In genomic region chr14:118694321-118694720, GRCm38 (mm10) we compare ENCODE assay signal across 33 mouse cellular contexts. TPM values are rescaled to one million over a fixed set of nuclear protein-coding genes. Genes with fewer than 3 reads are reported as not detected.
A peak's percentile ranks its signal among the peaks of the same experiment; 100 is the strongest.
DNase-seq lines count a peak whose midpoint lies in the region; ATAC-seq and TF ChIP-seq lines count a peak whose summit lies in the region.
"Had no signal": no experiment of that assay in that cellular context is flagged by ENCODE, and none has a peak within 500 bp of the region (broad histone marks: within the 10 kb centered on the region; RNA-seq: fewer than 3 reads in every experiment).

No protein-coding gene starts in this region.

- H3K27me3 ChIP-seq in kidney, embryonic 14.5 days (ENCODE audit: control insufficient read depth, insufficient read depth, low read length): no peaks in the 10 kb centered on the region
- H3K27me3 ChIP-seq in E14TG2a.4 (ENCODE audit: insufficient read depth, low read length): no peaks in the 10 kb centered on the region
- H3K27me3 ChIP-seq in liver, embryonic 16.5 days (ENCODE audit: control insufficient read depth, insufficient read depth, low read depth, low read length): no peaks in the 10 kb centered on the region
- H3K27me3 ChIP-seq: embryonic facial prominence, embryonic 13.5 days; hindbrain, embryonic 15.5 days; lung, embryonic 15.5 days; neural tube, embryonic 12.5 days had no signal

- no peaks in the 10 kb centered on the region for H3K9me3 ChIP-seq in kidney, embryonic 14.5 days (ENCODE audit: control insufficient read depth, low read length)
- H3K9me3 ChIP-seq in E14TG2a.4 (ENCODE audit: low read length) (no peaks in the 10 kb centered on the region), ES-E14 (ENCODE audit: control insufficient read depth, insufficient read depth, low read depth, low read length) (no peaks in the 10 kb centered on the region)
- no peaks in the 10 kb centered on the region for H3K9me3 ChIP-seq in liver, embryonic 16.5 days (replicated peaks; ENCODE audit: control insufficient read depth, low read length)
- H3K9me3 ChIP-seq: embryonic facial prominence, embryonic 13.5 days; G1E; hindbrain, embryonic 10.5 days; hindbrain, embryonic 15.5 days; lung, embryonic 15.5 days; neural tube, embryonic 12.5 days had no signal

- no peak for TF ChIP-seq CTCF in E14TG2a.4 (conservative IDR thresholded peaks at IDR 0.05; ENCODE audit: low read length)

- no peak overlapping the region for H3K4me3 ChIP-seq in kidney, embryonic 14.5 days (ENCODE audit: low read length)
- H3K4me3 ChIP-seq in E14TG2a.4 (replicated peaks; ENCODE audit: low read length) (peak overlapping the region; percentile 27), ES-E14 (ENCODE audit: insufficient read depth in 1 of 2, low read depth in 1 of 2, low read length in 2 of 2, poor library complexity in 1 of 2, severe bottlenecking in 1 of 2) (no peak overlapping the region)
- no peak overlapping the region for H3K4me3 ChIP-seq in liver, embryonic 16.5 days (ENCODE audit: low read depth, low read length)
- H3K4me3 ChIP-seq: embryonic facial prominence, embryonic 13.5 days; erythroblast, embryonic 14.5 days; hindbrain, embryonic 10.5 days; hindbrain, embryonic 15.5 days; lung, embryonic 15.5 days; myocyte; neural tube, embryonic 12.5 days had no signal

- peak; percentile 74 to 86 for DNase-seq in kidney, adult 8-10 months
- no peak for DNase-seq in ES-E14 (ENCODE audit: low read depth, low spot score)
- DNase-seq in adrenal gland, postnatal 4 days (ENCODE audit: low spot score in 2 of 2): no peak
- DNase-seq in adrenal gland, adult 8-10 months: no peak
- DNase-seq: adrenal gland, postnatal 10 days; B cell, adult 2 months; cerebellum, adult 11 months; cerebellum, adult 9-10 months; cerebellum, postnatal 36 days; gastrocnemius, postnatal 10 days; heart, postnatal 14 days; layer of hippocampus, postnatal 36 days; left cerebral cortex, postnatal 4 days; lung, postnatal 36 days; right cerebral cortex, adult 18-20 months; spleen, adult 18-20 months; thymus, postnatal 14 days had no signal

- peaks cover 9% of the 10 kb centered on the region for H3K4me1 ChIP-seq in kidney, embryonic 14.5 days (ENCODE audit: control insufficient read depth, insufficient read depth, low read length)
- peaks cover 95% of the 10 kb centered on the region for H3K4me1 ChIP-seq in E14TG2a.4 (replicated peaks; ENCODE audit: low read depth, low read length)
- H3K4me1 ChIP-seq in ES-E14 (ENCODE audit: control insufficient read depth in 2 of 2, insufficient read depth in 2 of 2, low read length in 2 of 2, poor library complexity in 1 of 2): peaks cover 33 to 53% of the 10 kb centered on the region in 2 experiments
- H3K4me1 ChIP-seq in liver, embryonic 16.5 days (ENCODE audit: control insufficient read depth, low read depth, low read length): peaks cover 3% of the 10 kb centered on the region; the same call in 1 of the 2 replicates

- H3K27ac ChIP-seq in kidney, embryonic 14.5 days (ENCODE audit: low read depth, low read length): no peak overlapping the region
- H3K27ac ChIP-seq in ES-E14 (ENCODE audit: insufficient read depth, low read depth, low read length, poor library complexity, severe bottlenecking): no peak overlapping the region
- no peak overlapping the region; the same call in 1 of the 2 replicates for H3K27ac ChIP-seq in liver, embryonic 16.5 days (ENCODE audit: low read length)
- H3K27ac ChIP-seq: embryonic facial prominence, embryonic 13.5 days; hindbrain, embryonic 10.5 days; hindbrain, embryonic 15.5 days; kidney, postnatal 0 days; lung, embryonic 15.5 days; neural tube, embryonic 12.5 days had no signal

- no peak overlapping the region for H3K9ac ChIP-seq in kidney, embryonic 14.5 days (ENCODE audit: low read depth, low read length)
- H3K9ac ChIP-seq in ES-E14 (ENCODE audit: insufficient read depth, low read depth, low read length, poor library complexity, severe bottlenecking): 0 out of 2 replicates have a peak overlapping the region, but pooled peaks have one; percentile 4
- H3K9ac ChIP-seq in liver, embryonic 16.5 days (ENCODE audit: low read depth, low read length): no peak overlapping the region
- H3K9ac ChIP-seq: embryonic facial prominence, embryonic 13.5 days; hindbrain, embryonic 15.5 days; lung, embryonic 15.5 days; neural tube, embryonic 12.5 days had no signal

- 54% methylated on average over 7 of the region's 7 CpGs for WGBS in kidney, embryonic 14.5 days
- WGBS in liver, embryonic 16.5 days (ENCODE audit: insufficient replicate concordance): 66% methylated on average over 7 of the region's 7 CpGs

- in situ Hi-C loops in ES-E14 (cut with MboI; ENCODE audit: low sequenced_read_pairs in 2 of 2, unreplicated experiment in 2 of 2): no loop called here

- H3K36me3 ChIP-seq in kidney, embryonic 14.5 days (ENCODE audit: control insufficient read depth, insufficient read depth, low read length): no peaks in the 10 kb centered on the region; the same call in 1 of the 2 replicates
- H3K36me3 ChIP-seq in E14TG2a.4 (ENCODE audit: insufficient read depth, low read length): peaks cover 75% of the 10 kb centered on the region
- H3K36me3 ChIP-seq in ES-E14 (ENCODE audit: control insufficient read depth, insufficient read depth, low read length, poor library complexity, severe bottlenecking): peaks cover 45% of the 10 kb centered on the region; the same call in 1 of the 2 replicates
- no peaks in the 10 kb centered on the region for H3K36me3 ChIP-seq in liver, embryonic 16.5 days (ENCODE audit: control insufficient read depth, insufficient read depth)
- H3K36me3 ChIP-seq: embryonic facial prominence, embryonic 13.5 days; hindbrain, embryonic 15.5 days; lung, embryonic 15.5 days; neural tube, embryonic 12.5 days had no signal

- H3K4me2 ChIP-seq in kidney, embryonic 14.5 days (replicated peaks; ENCODE audit: low read depth, low read length): no peak overlapping the region
- no peak overlapping the region for H3K4me2 ChIP-seq in liver, embryonic 16.5 days (ENCODE audit: low read depth, low read length)
- H3K4me2 ChIP-seq: embryonic facial prominence, embryonic 13.5 days; hindbrain, embryonic 15.5 days; lung, embryonic 15.5 days; midbrain, embryonic 11.5 days; neural tube, embryonic 12.5 days had no signal

- no peak for ATAC-seq in kidney, embryonic 14.5 days (ENCODE audit: low FRiP score, low TSS enrichment)
- peak; percentile 66 for ATAC-seq in liver, embryonic 16.5 days (ENCODE audit: low read depth)
- ATAC-seq: forebrain, embryonic 16.5 days; inflammation-experienced regulatory T-cells, adult 6 months; midbrain, embryonic 16.5 days had no signal

TF ChIP-seq in ES-E14, 5 proteins besides CTCF, POLR2A, EP300 and RAD21:
- TF ChIP-seq HCFC1 (IDR thresholded peaks at IDR 0.05; ENCODE audit: borderline replicate concordance, insufficient read depth, low read length): no peak
- TF ChIP-seq CHD2 (IDR thresholded peaks at IDR 0.05; ENCODE audit: low read depth, low read length): no peak
- TF ChIP-seq ZC3H11A (IDR thresholded peaks at IDR 0.05; ENCODE audit: borderline replicate concordance, low read depth, low read length): no peak
- TF ChIP-seq ZNF384 (IDR thresholded peaks at IDR 0.05; ENCODE audit: low read depth, low read length): no peak
- no peak for TF ChIP-seq MAFK (IDR thresholded peaks at IDR 0.05; ENCODE audit: insufficient read depth, low read depth, low read length)

RNA-seq across cellular contexts. Expression of gene Abcc4, which starts 11.7 kb away (rescaled TPM):
- 5.4 and 12.2 TPM in 2 replicates for polyA plus RNA-seq in kidney, embryonic 14.5 days (2014; fragmentation: Nextera tagmentation; extraction: Ambion mirVana)
- total RNA-seq in ES-E14 (2012; rRNA removed): 36.5 and 110 TPM in 2 replicates
- polyA plus RNA-seq in liver, embryonic 16.5 days (2015; fragmentation: Nextera tagmentation; extraction: Ambion mirVana): 1.7 and 2.3 TPM in 2 replicates
- 10 to 100 TPM in 1 of 2 experiments, 1 to 10 TPM in 1; 7.3 to 10.1 TPM for total RNA-seq in adrenal gland, postnatal 4 days (2021)
- total RNA-seq in adrenal gland, adult 8-10 months (2022): 10 to 100 TPM; 19.4 to 27.3 (median 22.7) TPM

Comparison
In these comparisons a context has a peak if more than half of its experiments do, and no peak if none do; other contexts are left out.
1. DNase-seq: peak in kidney, adult 8-10 months (2 of 2); none in ES-E14 (single experiment), adrenal gland, postnatal 4 days (0 of 2) and adrenal gland, adult 8-10 months (single experiment).